Mouse (Mus musculus) thymus, postnatal 14 days (tissue): ENCODE measurements around the gene Trabd2b.

Experiments used
- DNase-seq: peaks from one replicate; pipeline ENCODE4 v3.0.0; 2021

Gene Trabd2b

GRCm38 (mm10) chr4:114545481-114546200 is 139.1 kb downstream of the Trabd2b start:
- DNase-seq, result no peak

GRCm38 (mm10) chr4:114547658-114548448 is 141.3 kb downstream of the Trabd2b start:
- no peak for DNase-seq

GRCm38 (mm10) chr4:114549487-114549886 is 143.0 kb downstream of the Trabd2b start:
- no peak for DNase-seq

GRCm38 (mm10) chr4:114550471-114551156 is 144.1 kb downstream of the Trabd2b start:
- DNase-seq, result no peak

GRCm38 (mm10) chr4:114556880-114557279 is 150.4 kb downstream of the Trabd2b start:
- no peak for DNase-seq

GRCm38 (mm10) chr4:114557731-114558130 is 151.2 kb downstream of the Trabd2b start:
- no peak for DNase-seq

GRCm38 (mm10) chr4:114558487-114558886 is 152.0 kb downstream of the Trabd2b start:
- no peak for DNase-seq

GRCm38 (mm10) chr4:114560638-114561216 is 154.2 kb downstream of the Trabd2b start:
- DNase-seq, result no peak

GRCm38 (mm10) chr4:114564131-114564695 is 157.7 kb downstream of the Trabd2b start:
- no peak for DNase-seq

GRCm38 (mm10) chr4:114567594-114567993 is 161.1 kb downstream of the Trabd2b start:
- no peak for DNase-seq

GRCm38 (mm10) chr4:114568081-114568605 is 161.6 kb downstream of the Trabd2b start:
- no peak for DNase-seq

- DNase-seq, result peak; percentile 26
Measured at GRCm38 (mm10) chr4:114578153-114578950, 171.8 kb downstream of the Trabd2b start.

- DNase-seq, result no peak
Measured at GRCm38 (mm10) chr4:114583546-114584144, 177.1 kb downstream of the Trabd2b start.

- no peak for DNase-seq
Measured at GRCm38 (mm10) chr4:114584686-114585085, 178.2 kb downstream of the Trabd2b start.

GRCm38 (mm10) chr4:114593554-114594215 is 187.2 kb downstream of the Trabd2b start:
- no peak for DNase-seq

GRCm38 (mm10) chr4:114595188-114595701 is 188.7 kb downstream of the Trabd2b start:
- no peak for DNase-seq

GRCm38 (mm10) chr4:114599121-114599520 is 192.6 kb downstream of the Trabd2b start:
- DNase-seq, result peak; percentile 76

- DNase-seq, result peak; percentile 46
Measured at GRCm38 (mm10) chr4:114601201-114602009, 194.9 kb downstream of the Trabd2b start.

- DNase-seq, result no peak
Measured at GRCm38 (mm10) chr4:114605670-114606069, 199.1 kb downstream of the Trabd2b start.
